Mouse (Mus musculus) brown adipose tissue, adult 24 weeks (tissue): Measurements from ENCODE around the gene Etfbkmt. TPM values are rescaled to one million over a fixed set of nuclear protein-coding genes. Genes with fewer than 3 reads are reported as not detected.
A peak's percentile ranks its signal among the peaks of the same experiment; 100 is the strongest.
"Not testable (repeated sequence)": the region's sequence is repeated elsewhere in the genome, so short reads cannot be mapped to it uniquely, and the experiment has no call there.

Experiments used
- H3K27ac ChIP-seq: fragments of 200-500 bp; replicated peaks from 2 replicates; pipeline ENCODE4 v1.5.1; 2012; ENCODE audit warnings: low read depth, mild to moderate bottlenecking, low read length
- H3K4me1 ChIP-seq: fragments of 200-500 bp; 2 replicates; pipeline ENCODE4 v1.6.1; 2012; ENCODE audit warnings: low read length, mixed read lengths; ENCODE audit not compliant: control insufficient read depth, insufficient read depth, insufficient read length
- H3K4me3 ChIP-seq: fragments of 200-500 bp; 2 replicates; pipeline ENCODE4 v1.5.1; 2012; ENCODE audit warnings: low read depth, mild to moderate bottlenecking, low read length, moderate library complexity; ENCODE audit not compliant: insufficient read depth
- polyA plus RNA-seq: library from polyadenylated mRNA; stranded (reverse); fragments of >200 nt; gene quantifications from 2 replicates; pipeline ENCODE4 v1.2.4, GENCODE M21; 2012; ENCODE audit not compliant: missing spikeins, insufficient read depth, insufficient read length

Gene Etfbkmt
- polyA plus RNA-seq, 1 experiment: 30.2 TPM

GRCm38 (mm10) chr6:149188041-149188924 is 48.6 kb downstream of the Etfbkmt start, which contains the start of gene Amn1:
Amn1 (minus strand) TSS chr6:149188712.
- peak within 1 kb of the TSS; percentile 85 for H3K4me3 ChIP-seq
- peaks cover 7% of the 10 kb centered on the region for H3K4me1 ChIP-seq
- H3K27ac ChIP-seq: peak within 1 kb of the TSS; percentile 95

GRCm38 (mm10) chr6:149188925-149189257 is 49.2 kb downstream of the Etfbkmt start:
- H3K27ac ChIP-seq: peak overlapping the region; percentile 82
- H3K4me3 ChIP-seq: peak overlapping the region; percentile 85
- H3K4me1 ChIP-seq: peaks cover 7% of the 10 kb centered on the region

- H3K4me1 ChIP-seq: peaks cover 7% of the 10 kb centered on the region
- H3K4me3 ChIP-seq: no peak overlapping the region
- peak overlapping the region; percentile 82; the same call in 1 of the 2 replicates for H3K27ac ChIP-seq
Measured at GRCm38 (mm10) chr6:149189340-149189922, 49.8 kb downstream of the Etfbkmt start.

GRCm38 (mm10) chr6:149191951-149192350 is 52.3 kb downstream of the Etfbkmt start:
- not testable (repeated sequence) for H3K4me1 ChIP-seq, H3K4me3 ChIP-seq

GRCm38 (mm10) chr6:149193276-149193905 is 53.7 kb downstream of the Etfbkmt start:
- no peak overlapping the region for H3K4me3 ChIP-seq
- H3K4me1 ChIP-seq: no peaks in the 10 kb centered on the region; the same call in 1 of the 2 replicates
- peak overlapping the region; percentile 57 for H3K27ac ChIP-seq

More at GRCm38 (mm10) chr6:149191951-149192350, 52.3 kb downstream of the Etfbkmt start:
- H3K27ac ChIP-seq: not testable (repeated sequence)

- Histone ChIP-seq H3K27ac (no peak overlapping the region), H3K4me1 (no peaks in the 10 kb centered on the region), H3K4me3 (no peak overlapping the region)
Measured at GRCm38 (mm10) chr6:149197116-149197515, 57.5 kb downstream of the Etfbkmt start.

GRCm38 (mm10) chr6:149198572-149198971 is 58.9 kb downstream of the Etfbkmt start:
- Histone ChIP-seq H3K4me3 (no peak overlapping the region), H3K27ac (no peak overlapping the region), H3K4me1 (no peaks in the 10 kb centered on the region)

Other genes with a start within 250 kb of the Etfbkmt start
- gene Caprin2, start 243.6 kb upstream of the Etfbkmt start, polyA plus RNA-seq: 3.3 and 5.3 TPM in 2 replicates
- gene Sinhcaf, start 193.4 kb upstream of the Etfbkmt start, polyA plus RNA-seq: 1.3 and 2.3 TPM in 2 replicates
- 4.0 and 6.1 TPM in 2 replicates for gene Dennd5b, start 38.2 kb upstream of the Etfbkmt start, polyA plus RNA-seq
- not detected in 2 replicates for gene Gm10203, start 9.7 kb upstream of the Etfbkmt start, polyA plus RNA-seq
- 19.6 and 20.7 TPM in 2 replicates for gene Amn1, start 48.9 kb downstream of the Etfbkmt start, polyA plus RNA-seq
- 15.5 and 22.9 TPM in 2 replicates for gene Resf1, start 169.6 kb downstream of the Etfbkmt start, polyA plus RNA-seq